ENCODE assay signal across 25 mouse cellular contexts in the genomic region with DNA sequence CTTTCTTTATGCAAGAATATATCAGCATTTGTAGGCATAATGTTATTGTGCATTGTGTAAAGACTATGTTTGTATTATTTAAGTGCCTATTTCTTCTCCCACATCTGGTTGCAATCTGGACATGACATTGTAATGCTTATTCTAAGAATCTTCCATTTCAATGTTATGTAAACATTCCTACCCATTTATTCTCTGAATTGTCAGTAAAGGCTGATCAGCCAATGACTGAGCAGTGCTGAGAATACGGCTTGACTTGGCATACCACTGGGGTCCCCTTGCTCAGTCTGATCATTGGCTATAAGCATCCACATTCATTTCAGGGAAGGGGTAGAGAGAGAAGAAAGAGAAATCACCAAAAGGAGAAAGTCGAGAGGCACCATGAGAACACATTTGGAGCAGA.
"Had no signal": no experiment of that assay in that cellular context is flagged by ENCODE, and none has a peak within 500 bp of the region (broad histone marks: within the 10 kb centered on the region; RNA-seq: fewer than 3 reads in every experiment).

No protein-coding gene starts in this region.

- H3K4me2 ChIP-seq: heart, embryonic 12.5 days; hindbrain, embryonic 13.5 days; hindbrain, embryonic 15.5 days; limb, embryonic 12.5 days; liver, embryonic 11.5 days; liver, embryonic 13.5 days had no signal

- H3K27ac ChIP-seq: gastrocnemius, adult 2 months; heart, embryonic 10.5 days; hindbrain, embryonic 10.5 days; hindbrain, embryonic 13.5 days; hindbrain, embryonic 15.5 days; layer of hippocampus, adult 2 months; left cerebral cortex, adult 2 months; limb, embryonic 10.5 days; limb, embryonic 12.5 days; liver, embryonic 13.5 days had no signal

- H3K9ac ChIP-seq: heart, embryonic 12.5 days; hindbrain, embryonic 13.5 days; hindbrain, embryonic 15.5 days; limb, embryonic 12.5 days; liver, embryonic 13.5 days had no signal

- DNase-seq: gastrocnemius, adult 2 months; gastrocnemius, postnatal 10 days; gastrocnemius, postnatal 25 days; heart, adult 18-20 months; heart, postnatal 10 days; heart, postnatal 4 days; kidney, adult 18-20 months; kidney, adult 8-10 months; kidney, postnatal 10 days; kidney, postnatal 25 days; kidney, postnatal 4 days; liver; liver, embryonic 13.5 days had no signal

- H3K9me3 ChIP-seq: heart, embryonic 10.5 days; hindbrain, embryonic 10.5 days; hindbrain, embryonic 13.5 days; hindbrain, embryonic 15.5 days; limb, embryonic 10.5 days; limb, embryonic 12.5 days; liver, embryonic 13.5 days had no signal

- H3K4me1 ChIP-seq: heart, embryonic 10.5 days; heart, embryonic 12.5 days; hindbrain, embryonic 10.5 days; hindbrain, embryonic 13.5 days; hindbrain, embryonic 15.5 days; limb, embryonic 10.5 days; limb, embryonic 12.5 days; liver, embryonic 13.5 days had no signal

- ATAC-seq: inflammation-experienced regulatory T-cells, adult 6 months; intestine, postnatal 0 days had no signal

- H3K36me3 ChIP-seq: heart, embryonic 10.5 days; heart, embryonic 12.5 days; hindbrain, embryonic 10.5 days; hindbrain, embryonic 13.5 days; hindbrain, embryonic 15.5 days; limb, embryonic 10.5 days; limb, embryonic 12.5 days; liver, embryonic 13.5 days had no signal

- H3K27me3 ChIP-seq: heart, embryonic 12.5 days; hindbrain, embryonic 13.5 days; hindbrain, embryonic 15.5 days; limb, embryonic 12.5 days; liver, embryonic 13.5 days had no signal

- H3K4me3 ChIP-seq: gastrocnemius, adult 2 months; heart, embryonic 10.5 days; heart, embryonic 12.5 days; hindbrain, embryonic 10.5 days; hindbrain, embryonic 13.5 days; hindbrain, embryonic 15.5 days; layer of hippocampus, adult 2 months; left cerebral cortex, adult 2 months; limb, embryonic 10.5 days; limb, embryonic 12.5 days; liver, embryonic 13.5 days had no signal
